Mouse (Mus musculus) c-Kit-positive CD71-positive TER-119-negative erythroid progenitor cells, embryonic 14.5 days (primary cell): ENCODE measurements around the gene Fahd2a.

Experiments used
- DNase-seq: peaks from one replicate; pipeline ENCODE4 v3.0.0-alpha.2; 2013; ENCODE audit warnings: low read depth

Fahd2a gene

GRCm38 (mm10) chr2:127433487-127434295 lies 10.7 kb downstream of the Fahd2a start:
- DNase-seq, result no peak

GRCm38 (mm10) chr2:127430238-127430637 lies 14.1 kb downstream of the Fahd2a start:
- DNase-seq, result no peak

GRCm38 (mm10) chr2:127424977-127425376 lies 19.4 kb downstream of the Fahd2a start, which contains the start of gene Gpat2:
TSS of gene Gpat2 (plus strand) at chr2:127425199.
- no peak for DNase-seq

- DNase-seq, result no peak
Measured at GRCm38 (mm10) chr2:127418266-127418970, 25.9 kb downstream of the Fahd2a start.

- no peak for DNase-seq
Measured at GRCm38 (mm10) chr2:127416706-127417105, 27.7 kb downstream of the Fahd2a start.

GRCm38 (mm10) chr2:127415806-127416205 lies 28.6 kb downstream of the Fahd2a start:
- no peak for DNase-seq

- no peak for DNase-seq
Measured at GRCm38 (mm10) chr2:127411126-127411525, 33.2 kb downstream of the Fahd2a start.

- no peak for DNase-seq
Measured at GRCm38 (mm10) chr2:127398738-127399137, 45.6 kb downstream of the Fahd2a start.

GRCm38 (mm10) chr2:127394606-127395161 lies 49.7 kb downstream of the Fahd2a start:
- DNase-seq, result no peak

- DNase-seq, result no peak
Measured at GRCm38 (mm10) chr2:127391323-127391722, 53.0 kb downstream of the Fahd2a start.

- no peak for DNase-seq
Measured at GRCm38 (mm10) chr2:127390846-127391245, 53.5 kb downstream of the Fahd2a start.

- no peak for DNase-seq
Measured at GRCm38 (mm10) chr2:127390352-127390751, 54.0 kb downstream of the Fahd2a start.

- DNase-seq, result no peak
Measured at GRCm38 (mm10) chr2:127387521-127387920, 56.8 kb downstream of the Fahd2a start.
